Mouse (Mus musculus) E14TG2a.4 (cell line): ENCODE results near the gene Slc6a6.

Experiments used
- CTCF ChIP-seq: conservative IDR thresholded peaks from 2 replicates; pipeline ENCODE4 v1.5.1; 2014; ENCODE audit warnings: low read length
- NANOG ChIP-seq: IDR thresholded peaks from 2 replicates; pipeline ENCODE4 v1.6.1; 2014; ENCODE audit warnings: borderline replicate concordance, low read length, mixed read lengths
- POU5F1 ChIP-seq: IDR thresholded peaks from 2 replicates; pipeline ENCODE4 v1.6.1; 2014; ENCODE audit warnings: low read length, borderline replicate concordance

GRCm38 (mm10) chr6:91638204-91638995, 45.5 kb upstream of the Slc6a6 start:
- no peak for TF ChIP-seq CTCF
- TF ChIP-seq POU5F1: no peak
- TF ChIP-seq NANOG: no peak
